Mouse (Mus musculus) liver, embryonic 14.5 days (tissue): Measurements from ENCODE around the gene Slco1a5. TPM values are rescaled to one million over a fixed set of nuclear protein-coding genes. Genes with fewer than 3 reads are reported as not detected.

ENCODE experiments used
- ATAC-seq: fragments of 200-750 bp; cut with Nextera tagmentation; 2 replicates; pipeline ENCODE4 v1.8.0; 2017; ENCODE audit warnings: moderate number of reproducible peaks, mild to moderate bottlenecking, moderate library complexity; ENCODE audit not compliant: insufficient read depth
- DNase-seq, 3 experiments: peaks; one replicate each; pipeline ENCODE4 v3.0.0-alpha.2; 2012 to 2013; ENCODE audit warnings: low read depth in 3 of 3, low spot score in 3 of 3
- H3K27ac ChIP-seq: fragments of 300-500 bp; sonication (generic); 2 replicates; pipeline ENCODE4 v1.5.1; 2014; ENCODE audit warnings: moderate library complexity, mild to moderate bottlenecking, control low read depth, inconsistent platforms
- H3K27me3 ChIP-seq: fragments of 300-500 bp; sonication (generic); 2 replicates; pipeline ENCODE4 v1.6.1; 2014; ENCODE audit warnings: mild to moderate bottlenecking, low read length, moderate library complexity; ENCODE audit not compliant: control insufficient read depth, insufficient read depth
- H3K36me3 ChIP-seq: fragments of 300-500 bp; sonication (generic); replicated peaks from 2 replicates; pipeline ENCODE4 v1.6.1; 2014; ENCODE audit warnings: low read depth; ENCODE audit not compliant: control insufficient read depth, insufficient read depth
- H3K4me1 ChIP-seq, 2 experiments: fragments of 200-500 bp in 1 of 2; fragments of 300-500 bp in 1 of 2; sonication (generic) in 1 of 2; replicated peaks; 2 replicates each; pipeline ENCODE4 v1.6.1; 2012 to 2014; ENCODE audit warnings: antibody characterized with exemption in 1 of 2, inconsistent platforms in 1 of 2, low read length in 1 of 2; ENCODE audit not compliant: control insufficient read depth in 2 of 2, insufficient read depth in 2 of 2
- H3K4me2 ChIP-seq: fragments of 300-500 bp; sonication (generic); 2 replicates; pipeline ENCODE4 v1.6.1; 2014; ENCODE audit warnings: low read depth, mild to moderate bottlenecking, control low read depth, moderate library complexity
- H3K4me3 ChIP-seq, 2 experiments: fragments of 200-500 bp in 1 of 2; fragments of 300-500 bp in 1 of 2; sonication (generic) in 1 of 2; 2 replicates each; pipeline ENCODE4 v1.5.1; 2012 to 2014; ENCODE audit warnings: low read depth in 2 of 2, low read length in 2 of 2, mild to moderate bottlenecking in 2 of 2, control low read depth in 1 of 2, inconsistent platforms in 1 of 2, moderate library complexity in 1 of 2; ENCODE audit not compliant: insufficient read depth in 1 of 2
- H3K9ac ChIP-seq: fragments of 300-500 bp; sonication (generic); replicated peaks from 2 replicates; pipeline ENCODE4 v1.6.1; 2014; ENCODE audit warnings: mild to moderate bottlenecking, control low read depth, moderate library complexity
- H3K9me3 ChIP-seq: fragments of 300-500 bp; sonication (generic); 2 replicates; pipeline ENCODE4 v1.6.1; 2016; ENCODE audit warnings: low read length, mixed read lengths; ENCODE audit not compliant: control insufficient read depth
- CTCF ChIP-seq: IDR thresholded peaks from 2 replicates; pipeline ENCODE4 v1.5.1; 2016; ENCODE audit warnings: antibody characterized with exemption, low read depth, control low read depth
- EP300 ChIP-seq: IDR thresholded peaks from 2 replicates; pipeline ENCODE4 v1.6.1; 2016; ENCODE audit warnings: antibody characterized with exemption, low read depth
- WGBS: fragments of 180-500 bp; shearing (Covaris S2); extraction: QIAGEN DNeasy Blood & Tissue Kit; methylation state at CpG from one replicate; pipeline ENCODE4 v1.1.7; 2014; ENCODE audit not compliant: insufficient replicate concordance; 5-methylcytosine and 5-hydroxymethylcytosine counted together
- polyA plus RNA-seq, 2 experiments: library from polyadenylated mRNA; depleted of rRNA in 1 of 2; stranded (reverse) in 1 of 2; unstranded in 1 of 2; fragments of >200 nt; fragmentation: Nextera tagmentation in 1 of 2; extraction: Ambion mirVana in 1 of 2; gene quantifications; 2 replicates each; pipeline versions ENCODE4 v1.2.1 to v1.2.3; 2012 to 2014

Slco1a5 gene
- polyA plus RNA-seq, 2 experiments, result not detected

GRCm38 (mm10) chr6:142239468-142239867, 83.3 kb downstream of the Slco1a5 start:
- DNase-seq, result no peak
- no peak overlapping the region for H3K27ac ChIP-seq
- no peaks in the 10 kb centered on the region for H3K27me3 ChIP-seq
- no peak for ATAC-seq
- no peak overlapping the region for H3K4me2 ChIP-seq
- no peaks in the 10 kb centered on the region for H3K9me3 ChIP-seq
- 20% methylated on average over 1 of the region's 1 CpGs for WGBS
- no peak for TF ChIP-seq EP300
- TF ChIP-seq CTCF, result no peak
- no peak overlapping the region for H3K4me3 ChIP-seq
- H3K9ac ChIP-seq, result no peak overlapping the region
- no peaks in the 10 kb centered on the region for H3K4me1 ChIP-seq
- no peaks in the 10 kb centered on the region for H3K36me3 ChIP-seq

- Histone ChIP-seq H3K4me1 (no peaks in the 10 kb centered on the region), H3K36me3 (no peaks in the 10 kb centered on the region), H3K9ac (no peak overlapping the region), H3K27ac (no peak overlapping the region), H3K9me3 (no peaks in the 10 kb centered on the region), H3K27me3 (no peaks in the 10 kb centered on the region), H3K4me2 (no peak overlapping the region), H3K4me3 (no peak overlapping the region)
- TF ChIP-seq EP300, result no peak
- no peak for TF ChIP-seq CTCF
- DNase-seq, result no peak
- no peak for ATAC-seq
Observed at GRCm38 (mm10) chr6:142220138-142220537, 102.6 kb downstream of the Slco1a5 start.

- H3K36me3 ChIP-seq, result no peaks in the 10 kb centered on the region
- TF ChIP-seq CTCF (no peak), EP300 (no peak)
- H3K27me3 ChIP-seq, result no peaks in the 10 kb centered on the region
- no peaks in the 10 kb centered on the region for H3K4me1 ChIP-seq
- DNase-seq (no peak), ATAC-seq (no peak)
- no peak overlapping the region for H3K27ac ChIP-seq
- H3K9me3 ChIP-seq, result no peaks in the 10 kb centered on the region
- no peak overlapping the region for H3K4me2 ChIP-seq
- no peak overlapping the region for H3K4me3 ChIP-seq
- no peak overlapping the region for H3K9ac ChIP-seq
Observed at GRCm38 (mm10) chr6:142211821-142212220, 111.0 kb downstream of the Slco1a5 start.

GRCm38 (mm10) chr6:142209749-142210148, 113.0 kb downstream of the Slco1a5 start:
- no peak for DNase-seq
- Histone ChIP-seq H3K36me3 (no peaks in the 10 kb centered on the region), H3K4me1 (no peaks in the 10 kb centered on the region), H3K4me3 (no peak overlapping the region), H3K27me3 (no peaks in the 10 kb centered on the region), H3K9ac (no peak overlapping the region), H3K9me3 (no peaks in the 10 kb centered on the region), H3K4me2 (no peak overlapping the region), H3K27ac (no peak overlapping the region)
- ATAC-seq, result no peak
- TF ChIP-seq EP300 (no peak), CTCF (no peak)

DNA sequence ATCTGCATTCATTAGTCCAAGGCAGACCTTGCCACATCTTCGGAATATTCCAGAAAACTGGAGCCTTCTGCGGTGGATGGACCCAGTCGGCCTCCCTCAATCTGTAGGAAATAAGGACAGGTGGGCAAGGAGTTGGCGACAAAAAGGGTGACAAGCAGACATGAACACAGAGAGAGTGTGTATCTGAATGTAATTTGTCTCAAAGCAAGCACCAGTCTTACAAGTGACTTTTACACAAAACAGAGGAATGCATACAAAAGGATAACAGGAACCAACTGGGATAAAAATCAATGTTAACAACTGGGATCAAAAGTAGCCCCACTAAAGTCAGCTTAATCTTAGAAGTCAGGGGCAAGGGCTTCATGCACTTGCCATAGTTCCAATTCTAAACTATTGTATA, 114.4 kb downstream of the Slco1a5 start, which contains the start of gene Slco1a6:
Gene Slco1a6 (minus strand): TSS at position 101 of the 400 bp plus-strand sequence.
- Histone ChIP-seq H3K36me3 (no peaks in the 10 kb centered on the region), H3K27ac (no peak within 1 kb of the TSS), H3K9me3 (no peaks in the 10 kb centered on the region), H3K4me2 (no peak within 1 kb of the TSS), H3K4me3 (no peak within 1 kb of the TSS), H3K4me1 (no peaks in the 10 kb centered on the region), H3K27me3 (no peaks in the 10 kb centered on the region), H3K9ac (no peak within 1 kb of the TSS)
- no peak for TF ChIP-seq CTCF
- no peak for TF ChIP-seq EP300
- WGBS, result 68% methylated on average over 4 of the region's 4 CpGs
- DNase-seq (no peak), ATAC-seq (no peak)

GRCm38 (mm10) chr6:142200524-142200923, 122.3 kb downstream of the Slco1a5 start:
- Histone ChIP-seq H3K4me1 (no peaks in the 10 kb centered on the region), H3K9me3 (no peaks in the 10 kb centered on the region), H3K27ac (no peak overlapping the region), H3K4me3 (no peak overlapping the region), H3K36me3 (no peaks in the 10 kb centered on the region), H3K4me2 (no peak overlapping the region), H3K9ac (no peak overlapping the region), H3K27me3 (no peaks in the 10 kb centered on the region)
- DNase-seq, result no peak
- ATAC-seq, result no peak
- TF ChIP-seq CTCF (no peak), EP300 (no peak)
